Mouse (Mus musculus) cerebellum, adult 11-12 months (tissue): ENCODE data around the gene Gm21962.
"Not testable (repeated sequence)": the region's sequence is repeated elsewhere in the genome, so short reads cannot be mapped to it uniquely, and the experiment has no call there.

Experiments used
- DNase-seq: peaks from one replicate; pipeline ENCODE4 v3.0.0; 2022

The Gm21962 gene

DNA sequence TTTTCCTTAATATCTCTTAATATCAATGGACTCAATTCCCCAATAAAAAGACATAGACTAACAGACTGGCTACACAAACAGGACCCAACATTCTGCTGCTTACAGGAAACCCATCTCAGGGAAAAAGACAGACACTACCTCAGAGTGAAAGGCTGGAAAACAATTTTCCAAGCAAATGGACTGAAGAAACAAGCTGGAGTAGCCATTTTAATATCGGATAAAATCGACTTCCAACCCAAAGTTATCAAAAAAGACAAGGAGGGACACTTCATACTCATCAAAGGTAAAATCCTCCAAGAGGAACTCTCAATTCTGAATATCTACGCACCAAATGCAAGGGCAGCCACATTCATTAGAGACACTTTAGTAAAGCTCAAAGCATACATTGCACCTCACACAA, at the start of gene Gm21962:
Gm21962 (plus strand) TSS at position 301 of the 400 bp plus-strand sequence.
- DNase-seq = not testable (repeated sequence)

DNA sequence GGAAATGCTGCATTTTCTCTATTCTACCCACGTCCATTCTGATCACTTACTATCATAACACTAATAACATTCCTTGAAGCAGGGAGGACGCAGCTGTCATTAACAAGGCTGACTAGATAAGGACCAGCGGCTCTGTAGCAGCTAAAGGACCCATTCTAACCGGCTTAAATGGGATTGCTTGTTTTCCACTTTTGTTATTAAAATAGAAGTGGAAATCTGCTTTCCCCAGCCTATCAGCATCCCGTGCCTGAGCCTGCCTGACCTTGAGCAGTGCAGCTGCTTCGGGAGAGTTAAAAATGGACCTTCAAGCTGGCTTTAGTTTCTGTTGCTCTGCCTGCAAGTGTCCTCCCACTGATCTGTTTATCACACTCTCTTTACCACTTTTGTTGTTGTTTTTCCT, 49.2 kb upstream of the Gm21962 start:
- no peak for DNase-seq

- DNase-seq = peak; percentile 10
Measured at GRCm38 (mm10) chr3:137622895-137623580, 48.3 kb upstream of the Gm21962 start.

DNA sequence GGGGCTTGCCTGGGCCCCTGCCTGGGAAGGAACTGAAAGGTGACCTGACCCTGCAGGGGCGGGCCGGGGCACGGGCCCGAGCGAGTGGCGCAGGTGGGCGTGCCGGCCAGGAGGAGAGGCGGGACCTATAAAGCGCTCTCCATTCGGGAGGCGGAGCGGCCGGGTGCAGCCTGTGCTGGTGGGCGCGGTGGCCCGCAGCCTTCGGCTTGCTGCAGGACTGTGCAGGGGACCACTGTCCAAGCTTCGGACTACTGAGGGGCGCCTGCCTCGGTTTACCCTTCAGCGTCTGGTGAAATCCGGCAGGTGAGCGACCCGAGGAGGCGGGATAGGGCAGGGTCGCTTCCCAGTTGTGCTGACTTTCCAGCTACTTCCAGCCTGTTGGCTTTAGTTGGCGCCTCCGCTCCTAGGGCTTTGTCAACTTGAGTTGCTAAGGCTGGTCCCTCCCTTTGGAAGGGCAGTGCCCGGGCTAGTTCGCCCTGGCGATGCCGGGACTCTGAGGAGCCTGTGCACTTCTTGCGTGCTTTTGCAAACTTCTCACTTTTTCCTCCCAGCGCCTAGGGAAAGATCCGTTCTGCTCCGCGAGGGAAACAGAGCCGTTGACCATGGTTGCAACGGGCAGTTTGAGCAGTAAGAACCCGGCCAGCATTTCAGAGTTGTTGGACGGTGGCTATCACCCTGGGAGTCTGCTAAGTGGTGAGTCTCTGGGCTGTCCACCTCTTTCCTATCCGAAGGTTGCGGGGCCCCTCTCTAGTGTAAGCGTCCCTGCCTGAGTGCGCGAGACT, 47.6 kb upstream of the Gm21962 start:
- DNase-seq = no peak

DNA sequence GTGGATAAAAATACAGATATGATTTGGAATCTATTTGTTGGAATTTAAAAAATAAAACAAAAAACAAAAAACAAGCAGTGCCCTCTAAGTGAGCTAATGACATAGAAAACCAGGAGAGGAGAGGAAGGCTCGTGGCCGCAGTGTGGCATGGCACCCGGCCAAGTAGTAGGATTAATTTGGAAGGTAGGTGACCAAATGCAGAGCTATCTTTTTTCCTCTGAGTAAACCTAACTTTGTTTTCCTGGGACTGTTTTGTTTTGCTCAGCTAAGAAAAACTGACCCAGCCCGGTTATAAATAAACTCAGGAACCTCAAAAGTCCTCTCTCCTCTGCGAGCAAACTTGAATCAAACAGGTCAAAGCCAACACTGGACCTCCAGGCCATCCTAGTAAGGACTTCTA, 46.3 kb upstream of the Gm21962 start:
- DNase-seq = no peak

DNA sequence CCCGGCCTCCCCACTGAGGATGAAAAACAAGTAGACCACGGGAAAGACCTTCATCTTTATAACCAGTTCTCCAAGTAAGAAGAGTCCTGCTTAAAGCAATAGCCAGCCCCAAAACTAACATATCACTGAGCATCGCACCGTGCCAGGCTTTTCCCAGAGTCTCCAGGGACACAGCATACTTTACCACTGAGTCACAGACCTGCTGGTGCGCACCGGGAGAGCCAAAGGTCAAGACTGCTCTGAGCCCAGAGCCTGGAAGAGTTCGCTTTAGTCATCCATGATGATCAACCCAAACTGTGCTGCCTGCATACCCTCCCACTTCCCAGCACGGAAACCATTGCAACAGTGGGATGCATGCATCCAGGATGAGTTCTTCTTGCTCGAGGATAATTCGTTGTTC, 37.6 kb upstream of the Gm21962 start:
- DNase-seq = no peak

GRCm38 (mm10) chr3:137636571-137636970, 34.8 kb upstream of the Gm21962 start:
- DNase-seq = no peak

GRCm38 (mm10) chr3:137641238-137641637, 30.1 kb upstream of the Gm21962 start:
- DNase-seq = no peak

DNA sequence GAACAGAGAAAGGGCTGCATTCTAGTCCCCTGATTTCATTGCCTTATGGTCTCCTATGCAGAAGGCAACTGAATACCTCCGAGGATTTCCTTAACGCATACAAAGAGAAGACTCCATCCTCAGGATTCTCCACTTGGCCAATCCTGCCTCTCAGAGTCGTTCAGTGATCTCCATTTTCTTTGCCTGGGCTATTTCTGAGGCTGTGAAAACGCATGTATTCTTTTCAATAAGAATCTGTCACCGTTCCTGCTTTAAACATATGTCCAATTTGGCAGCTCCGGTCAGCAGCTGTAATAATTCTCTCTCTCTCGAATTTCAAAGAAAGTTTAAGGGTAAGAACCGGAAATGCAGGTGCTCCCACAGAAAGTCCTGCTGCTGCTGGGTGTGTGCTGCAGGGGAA, 29.2 kb upstream of the Gm21962 start:
- DNase-seq = no peak

- no peak for DNase-seq
Measured at GRCm38 (mm10) chr3:137642568-137642967, 28.8 kb upstream of the Gm21962 start.

DNA sequence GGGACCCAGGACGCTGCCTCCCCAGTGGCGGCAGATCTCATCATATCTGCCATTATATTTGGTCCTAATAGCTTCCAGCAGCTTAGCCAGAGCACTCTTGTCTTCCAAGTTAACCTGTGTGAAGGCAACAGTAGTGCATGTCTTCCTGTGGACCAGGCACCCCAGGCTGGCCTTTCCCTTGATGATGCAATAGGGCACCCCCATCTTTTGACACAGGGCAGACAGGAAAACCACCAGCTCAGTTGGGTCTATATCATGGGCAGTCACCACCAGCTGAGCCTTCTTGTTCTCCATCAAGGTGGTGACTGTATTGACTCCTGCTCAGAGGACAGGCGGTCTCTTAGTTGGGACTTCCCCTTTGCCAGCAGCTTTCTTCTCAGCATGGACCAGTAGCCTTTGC, 27.2 kb upstream of the Gm21962 start:
- DNase-seq = no peak

DNA sequence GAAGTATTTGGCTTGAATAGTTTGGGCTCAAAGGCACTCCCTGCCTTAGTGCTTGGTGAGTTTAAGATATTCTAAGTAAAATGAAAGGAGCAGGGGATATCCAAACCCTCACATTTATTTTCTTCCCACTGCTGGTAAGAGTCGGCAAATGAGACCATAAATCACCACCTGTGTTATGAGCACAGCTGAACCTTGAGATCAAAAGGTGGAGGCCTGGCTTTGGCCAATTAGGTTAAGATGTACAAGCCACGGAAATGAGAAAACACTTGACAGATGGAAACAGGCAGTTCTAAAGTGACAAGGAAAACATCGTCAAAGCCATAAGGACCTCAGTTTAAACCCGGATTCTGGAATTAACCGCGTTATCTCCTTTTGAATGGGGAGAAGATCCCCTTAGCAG, 26.4 kb upstream of the Gm21962 start:
- no peak for DNase-seq

DNA sequence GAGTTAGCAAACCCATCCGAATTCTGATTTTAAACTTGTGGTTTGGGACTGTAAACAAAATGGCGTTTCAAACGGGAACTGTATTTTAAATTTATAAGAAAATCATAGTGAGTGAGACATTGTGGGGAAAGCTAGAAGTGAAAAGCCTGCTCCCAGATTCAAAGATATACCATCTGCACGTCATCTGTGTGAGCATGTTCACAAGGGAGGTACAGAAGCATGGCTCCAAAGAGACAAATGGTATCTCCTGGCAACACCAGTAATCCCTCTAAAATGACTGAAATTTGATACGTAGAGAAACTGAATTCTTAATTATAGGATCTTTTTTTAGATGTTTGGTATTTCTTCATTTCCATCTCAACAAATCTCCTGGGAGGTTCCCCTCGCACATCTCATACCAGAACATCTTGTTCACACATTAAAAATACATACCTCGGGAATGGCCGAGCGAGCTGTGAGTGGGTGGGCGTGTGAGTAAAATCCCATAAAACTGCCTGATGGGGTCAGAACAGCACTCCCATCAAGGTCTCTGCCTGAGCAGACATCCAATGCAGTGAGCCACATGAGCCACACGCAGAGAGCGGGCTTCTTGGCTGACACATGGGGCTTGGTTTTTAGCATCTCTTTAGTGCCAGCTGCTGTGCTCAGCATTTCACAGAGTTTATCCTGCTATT, 23.8 kb upstream of the Gm21962 start:
- no peak for DNase-seq

DNA sequence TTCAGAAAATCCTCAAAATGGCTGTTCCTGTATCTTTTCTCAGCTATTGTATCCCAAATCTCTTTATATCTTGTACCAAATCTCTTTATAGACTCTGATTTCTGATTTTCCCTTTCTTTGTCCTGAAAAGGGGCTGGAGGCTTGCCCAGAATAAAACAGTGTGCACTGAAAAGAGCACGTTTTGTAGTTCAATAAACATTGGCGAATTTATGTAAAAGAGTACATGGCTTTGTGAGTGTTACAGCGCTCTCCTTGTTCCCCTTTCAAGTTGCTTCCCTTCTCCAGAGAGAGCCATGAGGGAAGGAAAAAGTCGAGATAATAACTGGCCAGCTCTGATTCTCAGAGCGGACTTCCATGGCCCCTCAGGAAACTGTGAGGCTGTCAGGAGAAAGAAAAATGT, 22.2 kb upstream of the Gm21962 start:
- DNase-seq = no peak

GRCm38 (mm10) chr3:137652853-137653252, 18.5 kb upstream of the Gm21962 start:
- DNase-seq = no peak

DNA sequence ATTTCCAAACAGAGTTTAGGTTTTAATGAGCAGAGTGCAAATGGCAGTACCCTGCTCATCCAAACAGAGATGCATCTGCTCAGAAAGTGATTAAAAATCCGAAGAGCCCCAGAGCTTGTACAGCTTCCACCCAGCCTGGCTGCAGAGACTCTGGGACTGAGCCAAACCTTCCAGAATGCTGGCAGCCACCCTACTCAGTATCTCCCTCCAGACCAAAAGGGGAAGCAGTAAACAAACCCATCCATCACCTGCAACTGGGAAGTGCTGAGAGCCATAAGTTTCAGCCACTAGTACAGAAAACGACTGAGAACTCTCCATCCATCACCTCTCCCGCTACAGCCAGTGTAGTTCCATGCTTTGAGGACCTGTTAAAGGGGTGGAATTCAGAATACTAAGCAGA, 9.6 kb downstream of the Gm21962 start:
- peak; percentile 77 for DNase-seq

GRCm38 (mm10) chr3:137682911-137683806, 11.8 kb downstream of the Gm21962 start:
- no peak for DNase-seq

- DNase-seq = no peak
Measured at GRCm38 (mm10) chr3:137683807-137684403, 12.6 kb downstream of the Gm21962 start.

GRCm38 (mm10) chr3:137686932-137687331, 15.6 kb downstream of the Gm21962 start:
- no peak for DNase-seq

DNA sequence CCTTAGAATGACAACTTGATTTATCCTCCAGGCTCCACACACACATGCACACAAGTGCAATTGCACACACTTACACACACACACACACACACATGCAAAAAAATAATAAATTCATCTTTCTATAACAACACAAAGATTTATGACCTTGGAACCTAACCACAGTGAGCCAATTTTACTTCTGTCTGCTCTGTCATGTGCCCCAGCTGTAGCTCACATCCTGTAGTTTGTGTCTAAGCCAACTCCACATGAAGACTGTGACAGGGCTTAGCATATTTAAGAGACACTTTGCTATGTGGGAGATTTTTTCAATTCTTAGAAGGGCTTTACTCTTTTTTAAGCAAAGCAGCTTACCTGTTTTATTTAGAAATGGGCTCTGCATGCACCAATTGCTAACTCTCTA, 20.2 kb downstream of the Gm21962 start:
- no peak for DNase-seq

DNA sequence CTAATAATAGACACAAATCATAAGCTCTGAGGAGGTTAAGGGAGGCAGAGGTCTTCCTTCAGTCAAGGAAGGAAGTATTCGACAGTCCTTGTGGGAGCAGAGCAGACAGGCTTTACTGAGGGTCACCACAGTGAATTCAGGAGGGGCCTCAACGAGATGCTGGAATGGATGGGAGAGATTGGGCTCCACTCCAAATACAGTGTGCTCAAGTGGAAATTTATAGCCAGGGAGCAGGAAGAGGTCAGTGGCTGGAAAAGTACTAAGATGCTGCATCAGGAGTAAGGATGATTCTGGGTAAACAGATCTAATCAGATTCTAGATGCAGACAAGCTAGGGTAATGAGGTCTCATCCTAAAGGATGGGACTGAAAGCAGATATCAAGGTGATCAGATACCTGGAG, 44.6 kb downstream of the Gm21962 start:
- DNase-seq = no peak

DNA sequence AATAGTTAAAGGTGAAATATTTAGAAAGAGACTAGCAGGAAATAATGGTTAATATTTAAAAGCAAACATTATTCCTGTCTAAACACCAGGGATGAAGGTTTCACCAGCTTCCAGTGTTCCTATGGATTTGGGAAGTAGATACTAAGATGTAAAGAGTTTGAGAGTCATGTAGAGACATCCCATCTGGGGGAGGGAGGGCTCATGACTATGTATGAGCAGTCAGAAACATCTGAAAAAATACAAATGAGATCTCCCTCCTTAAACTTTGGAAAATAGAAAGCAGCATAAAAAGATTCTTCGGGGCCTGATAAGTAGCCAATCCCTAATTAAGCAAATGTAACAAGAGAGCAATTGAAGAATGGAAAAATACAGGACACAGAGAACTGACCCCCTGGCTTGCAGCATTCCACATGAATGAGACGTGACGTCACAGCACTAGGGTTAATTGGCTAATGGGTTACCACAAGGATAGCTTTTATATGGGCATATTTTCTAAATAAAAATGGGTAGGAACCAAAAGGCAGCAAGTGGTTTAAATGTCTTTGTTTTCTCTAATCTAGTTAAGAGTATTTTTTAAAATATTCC, 45.3 kb downstream of the Gm21962 start:
- no peak for DNase-seq
